Mouse (Mus musculus): ENCODE measurements around the gene Phb.

DNA sequence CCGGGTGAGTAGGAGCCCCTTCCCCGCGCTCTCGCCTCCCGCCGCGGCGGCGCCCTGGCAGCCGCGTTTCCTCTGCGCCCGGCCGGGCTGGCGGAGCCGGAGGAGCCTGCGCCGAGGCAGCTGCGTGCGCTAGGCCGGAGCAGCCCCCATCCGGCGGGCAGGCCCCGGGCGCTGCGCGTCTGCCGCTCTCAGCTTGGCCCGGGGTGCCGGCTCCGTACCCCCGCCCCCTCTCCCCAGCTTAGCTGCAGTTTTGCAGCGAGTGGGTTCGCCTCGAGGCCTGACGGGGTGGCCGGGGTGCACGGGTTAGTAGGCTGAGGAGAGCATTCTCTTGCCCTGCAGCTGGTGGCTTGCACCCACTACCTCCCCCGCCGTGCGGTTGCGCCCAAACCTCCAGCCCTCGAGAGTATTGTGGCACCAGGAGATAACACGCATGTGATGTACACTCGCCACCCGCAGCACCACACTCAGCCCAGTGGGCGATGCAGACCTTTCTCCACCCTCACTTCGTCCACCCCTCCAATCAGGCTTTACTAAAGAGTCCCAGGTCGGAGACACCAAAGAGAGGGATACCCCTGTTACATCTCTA is 46.6 kb downstream of the Phb start:
- TF ChIP-seq CTCF (IDR thresholded peaks at IDR 0.05; ENCODE audit: low read depth, low read length) (no peak), POLR2A (IDR thresholded peaks at IDR 0.05; ENCODE audit: borderline replicate concordance, low read depth, low read length) (no peak)
